Mouse (Mus musculus) forebrain, postnatal 0 days (tissue): ENCODE data around the gene Zbtb32. TPM values are rescaled to one million over a fixed set of nuclear protein-coding genes. Genes with fewer than 3 reads are reported as not detected.

Source experiments
- ATAC-seq: fragments of 200-750 bp; cut with Nextera tagmentation; 2 replicates; pipeline ENCODE4 v1.8.0; 2017; ENCODE audit warnings: mild to moderate bottlenecking, moderate library complexity
- DNase-seq: peaks from one replicate; pipeline ENCODE4 v3.0.0-alpha.2; 2015
- H3K27ac ChIP-seq: fragments of 300-500 bp; sonication (generic); 2 replicates; pipeline ENCODE4 v1.5.1; 2014; ENCODE audit warnings: low read depth, mild to moderate bottlenecking, antibody characterized with exemption, low read length, moderate library complexity, mixed read lengths
- H3K27me3 ChIP-seq: fragments of 300-500 bp; sonication (generic); 2 replicates; pipeline ENCODE4 v1.6.1; 2014; ENCODE audit warnings: mild to moderate bottlenecking, low read length, mixed read lengths; ENCODE audit not compliant: insufficient read depth
- H3K36me3 ChIP-seq: fragments of 300-500 bp; sonication (generic); 2 replicates; pipeline ENCODE4 v1.6.1; 2014; ENCODE audit warnings: mild to moderate bottlenecking, moderate library complexity; ENCODE audit not compliant: insufficient read depth
- H3K4me1 ChIP-seq: fragments of 300-500 bp; sonication (generic); 2 replicates; pipeline ENCODE4 v1.6.1; 2014; ENCODE audit warnings: antibody characterized with exemption; ENCODE audit not compliant: insufficient read depth
- H3K4me2 ChIP-seq: fragments of 300-500 bp; sonication (generic); 2 replicates; pipeline ENCODE4 v1.6.1; 2014; ENCODE audit warnings: low read depth, mild to moderate bottlenecking, moderate library complexity
- H3K4me3 ChIP-seq: fragments of 300-500 bp; sonication (generic); 2 replicates; pipeline ENCODE4 v1.5.1; 2014; ENCODE audit warnings: low read depth, low read length, mixed read lengths
- H3K9ac ChIP-seq: fragments of 300-500 bp; sonication (generic); 2 replicates; pipeline ENCODE4 v1.6.1; 2014; ENCODE audit warnings: mild to moderate bottlenecking
- H3K9me3 ChIP-seq: fragments of 300-500 bp; sonication (generic); 2 replicates; pipeline ENCODE4 v1.6.1; 2016; ENCODE audit warnings: low read length
- CTCF ChIP-seq: sonication (generic); IDR thresholded peaks from 2 replicates; pipeline ENCODE4 v1.5.1; 2016; ENCODE audit warnings: antibody characterized with exemption, control low read depth, low read depth
- WGBS: fragments of 180-500 bp; shearing (Covaris S2); extraction: QIAGEN DNeasy Blood & Tissue Kit; methylation state at CpG from one replicate; pipeline ENCODE4 v1.1.7; 2014; 5-methylcytosine and 5-hydroxymethylcytosine counted together
- polyA plus RNA-seq: library from polyadenylated mRNA; unstranded; fragments of >200 nt; fragmentation: Nextera tagmentation; extraction: Ambion mirVana; gene quantifications from 2 replicates; pipeline ENCODE4 v1.2.1, GENCODE M21; 2015
- total RNA-seq: library from RNA; depleted of rRNA; stranded (reverse); fragments of >200 nt; gene quantifications from 2 replicates; pipeline ENCODE4 v1.2.3, GENCODE M21; 2014

Gene Zbtb32
- total and polyA plus RNA-seq, 2 experiments from 2014 or later: 0.17 TPM; not detected in 1

- peak overlapping the region; percentile 91; the same call in 1 of the 2 replicates for H3K27ac ChIP-seq
- ATAC-seq (no peak), DNase-seq (no peak)
- H3K9ac ChIP-seq: peak overlapping the region; percentile 43
- TF ChIP-seq CTCF: no peak
- H3K27me3 ChIP-seq: no peaks in the 10 kb centered on the region
- H3K36me3 ChIP-seq: peaks cover 19% of the 10 kb centered on the region
- peak overlapping the region; percentile 83 for H3K4me3 ChIP-seq
- 2% methylated on average over 27 of the region's 27 CpGs for WGBS
- H3K9me3 ChIP-seq: no peaks in the 10 kb centered on the region
- H3K4me1 ChIP-seq: peaks cover 11% of the 10 kb centered on the region
- peak overlapping the region; percentile 83 for H3K4me2 ChIP-seq
Observed at GRCm38 (mm10) chr7:30562526-30563116, 36.1 kb downstream of the Zbtb32 start.

- DNase-seq: no peak
- 73% methylated on average over 2 of the region's 2 CpGs for WGBS
- no peak overlapping the region for H3K27ac ChIP-seq
Observed at GRCm38 (mm10) chr7:30560296-30560695, 38.4 kb downstream of the Zbtb32 start.

GRCm38 (mm10) chr7:30559443-30559954 is 39.2 kb downstream of the Zbtb32 start, which contains the start of gene Lin37:
Gene Lin37 (minus strand): TSS chr7:30559838.
- Histone ChIP-seq H3K4me1 (peaks cover 11% of the 10 kb centered on the region), H3K9ac (peak within 1 kb of the TSS; percentile 64), H3K9me3 (no peaks in the 10 kb centered on the region), H3K4me2 (peak within 1 kb of the TSS; percentile 85), H3K27me3 (no peaks in the 10 kb centered on the region), H3K4me3 (peak within 1 kb of the TSS; percentile 62), H3K36me3 (peaks cover 27% of the 10 kb centered on the region), H3K27ac (peak within 1 kb of the TSS; percentile 29; the same call in 1 of the 2 replicates)
- DNase-seq (peak; percentile 99), ATAC-seq (peak; percentile 92)
- TF ChIP-seq CTCF: no peak
- 0% methylated on average over 20 of the region's 20 CpGs for WGBS

More at GRCm38 (mm10) chr7:30560296-30560695, 38.4 kb downstream of the Zbtb32 start:
- Histone ChIP-seq H3K4me3 (no peak overlapping the region), H3K4me2 (no peak overlapping the region; the same call in 1 of the 2 replicates), H3K9me3 (no peaks in the 10 kb centered on the region), H3K9ac (no peak overlapping the region), H3K27me3 (no peaks in the 10 kb centered on the region), H3K4me1 (peaks cover 11% of the 10 kb centered on the region), H3K36me3 (peaks cover 22% of the 10 kb centered on the region)
- no peak for ATAC-seq
- no peak for TF ChIP-seq CTCF

- Histone ChIP-seq H3K4me1 (peaks cover 11% of the 10 kb centered on the region), H3K4me2 (peak overlapping the region; percentile 85), H3K27me3 (no peaks in the 10 kb centered on the region), H3K9ac (peak overlapping the region; percentile 64), H3K9me3 (no peaks in the 10 kb centered on the region), H3K27ac (peak overlapping the region; percentile 29; the same call in 1 of the 2 replicates), H3K36me3 (peaks cover 27% of the 10 kb centered on the region), H3K4me3 (peak overlapping the region; percentile 62)
- DNase-seq (no peak), ATAC-seq (no peak)
- WGBS: 16% methylated on average over 12 of the region's 12 CpGs
- no peak for TF ChIP-seq CTCF
Observed at GRCm38 (mm10) chr7:30558656-30559442, 39.9 kb downstream of the Zbtb32 start.

GRCm38 (mm10) chr7:30557901-30558514 is 40.7 kb downstream of the Zbtb32 start:
- 86% methylated on average over 13 of the region's 13 CpGs for WGBS
- H3K4me2 ChIP-seq: no peak overlapping the region
- H3K27me3 ChIP-seq: no peaks in the 10 kb centered on the region
- ATAC-seq (no peak), DNase-seq (no peak)
- no peak overlapping the region for H3K4me3 ChIP-seq
- peaks cover 27% of the 10 kb centered on the region for H3K36me3 ChIP-seq
- TF ChIP-seq CTCF: no peak
- H3K9me3 ChIP-seq: no peaks in the 10 kb centered on the region
- H3K9ac ChIP-seq: 0 out of 2 replicates have a peak overlapping the region, but pooled peaks have one; percentile 64
- no peak overlapping the region for H3K27ac ChIP-seq
- peaks cover 16% of the 10 kb centered on the region for H3K4me1 ChIP-seq

GRCm38 (mm10) chr7:30556894-30557536 is 41.7 kb downstream of the Zbtb32 start:
- DNase-seq: no peak
- Histone ChIP-seq H3K9me3 (no peaks in the 10 kb centered on the region), H3K36me3 (peaks cover 27% of the 10 kb centered on the region), H3K4me1 (peaks cover 21% of the 10 kb centered on the region), H3K9ac (no peak overlapping the region), H3K27me3 (no peaks in the 10 kb centered on the region), H3K4me2 (no peak overlapping the region), H3K4me3 (no peak overlapping the region), H3K27ac (no peak overlapping the region)
- WGBS: 94% methylated on average over 18 of the region's 18 CpGs
- no peak for ATAC-seq
- TF ChIP-seq CTCF: 0 out of 2 replicates have a peak, but pooled peaks have one; percentile 16
